Mouse (Mus musculus) midbrain, embryonic 10.5 days (tissue): Measurements from ENCODE around the gene Gdf15. TPM values are rescaled to one million over a fixed set of nuclear protein-coding genes. Genes with fewer than 3 reads are reported as not detected.

Experiments
- DNase-seq: peaks from one replicate; pipeline ENCODE4 v3.0.0-alpha.2; 2017; ENCODE audit warnings: low spot score
- H3K27ac ChIP-seq: fragments of 300-500 bp; sonication (generic); replicated peaks from 2 replicates; pipeline ENCODE4 v1.5.1; 2016; ENCODE audit warnings: mild to moderate bottlenecking
- H3K27me3 ChIP-seq: fragments of 300-500 bp; sonication (generic); 2 replicates; pipeline ENCODE4 v1.6.1; 2016; ENCODE audit warnings: low read depth, mild to moderate bottlenecking; ENCODE audit not compliant: poor library complexity, severe bottlenecking
- H3K36me3 ChIP-seq: fragments of 300-500 bp; sonication (generic); 2 replicates; pipeline ENCODE4 v1.6.1; 2016; ENCODE audit warnings: mild to moderate bottlenecking, moderate library complexity
- H3K4me1 ChIP-seq: fragments of 300-500 bp; sonication (generic); 2 replicates; pipeline ENCODE4 v1.6.1; 2016
- H3K4me3 ChIP-seq: fragments of 300-500 bp; sonication (generic); 2 replicates; pipeline ENCODE4 v1.5.1; 2016; ENCODE audit warnings: mild to moderate bottlenecking, moderate library complexity
- H3K9me3 ChIP-seq: fragments of 300-500 bp; sonication (generic); replicated peaks from 2 replicates; pipeline ENCODE4 v1.6.1; 2016; ENCODE audit warnings: mild to moderate bottlenecking
- WGBS: fragments of 180-500 bp; shearing (Covaris S2); methylation state at CpG from one replicate; pipeline ENCODE4 v1.1.7; 2016; 5-methylcytosine and 5-hydroxymethylcytosine counted together
- polyA plus RNA-seq: library from polyadenylated mRNA; unstranded; fragments of >200 nt; fragmentation: Nextera tagmentation; extraction: Ambion mirVana; gene quantifications from 2 replicates; pipeline ENCODE4 v1.2.1, GENCODE M21; 2016

The Gdf15 gene
- polyA plus RNA-seq, 1 experiment from 2014 or later = not detected

DNA sequence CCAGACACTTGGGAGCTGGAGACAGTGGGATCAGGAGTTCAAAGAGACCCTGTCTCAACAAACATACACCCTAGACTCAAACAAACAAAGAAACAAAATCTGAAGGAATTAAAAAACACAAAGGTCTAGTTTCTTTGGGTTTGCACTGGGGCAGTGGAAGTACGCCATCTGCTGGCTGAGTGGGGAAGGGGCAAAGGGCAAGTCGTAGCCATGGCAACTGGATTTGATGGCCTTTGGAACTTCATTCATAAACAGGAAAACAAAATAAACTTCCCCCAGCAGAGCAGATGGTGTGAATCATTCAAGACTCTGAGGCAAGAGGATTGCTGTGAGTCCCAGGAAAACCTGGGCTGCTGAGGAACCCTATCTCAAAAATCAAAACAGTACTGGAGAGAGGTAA, 21.0 kb upstream of the Gdf15 start:
- peak overlapping the region; percentile 53; the same call in 1 of the 2 replicates for H3K27ac ChIP-seq
- no peaks in the 10 kb centered on the region for H3K9me3 ChIP-seq
- H3K36me3 ChIP-seq = peaks cover 67% of the 10 kb centered on the region
- H3K27me3 ChIP-seq = no peaks in the 10 kb centered on the region
- peaks cover 65% of the 10 kb centered on the region for H3K4me1 ChIP-seq
- WGBS = 59% methylated on average over 2 of the region's 2 CpGs
- H3K4me3 ChIP-seq = no peak overlapping the region
- peak; percentile 57 for DNase-seq

GRCm38 (mm10) chr8:70650351-70650750, 18.1 kb upstream of the Gdf15 start:
- Histone ChIP-seq H3K27ac (peak overlapping the region; percentile 38; the same call in 1 of the 2 replicates), H3K36me3 (peaks cover 59% of the 10 kb centered on the region), H3K4me1 (peaks cover 63% of the 10 kb centered on the region), H3K4me3 (no peak overlapping the region), H3K9me3 (no peaks in the 10 kb centered on the region), H3K27me3 (no peaks in the 10 kb centered on the region; the same call in 1 of the 2 replicates)
- DNase-seq = no peak
- WGBS = 94% methylated on average over 17 of the region's 17 CpGs

- Histone ChIP-seq H3K4me3 (no peak overlapping the region), H3K27ac (no peak overlapping the region; the same call in 1 of the 2 replicates), H3K27me3 (no peaks in the 10 kb centered on the region; the same call in 1 of the 2 replicates), H3K36me3 (peaks cover 52% of the 10 kb centered on the region), H3K9me3 (no peaks in the 10 kb centered on the region), H3K4me1 (peaks cover 54% of the 10 kb centered on the region)
- DNase-seq = no peak
- WGBS = 90% methylated on average over 4 of the region's 4 CpGs
Observed at GRCm38 (mm10) chr8:70649324-70649723, 17.1 kb upstream of the Gdf15 start.

GRCm38 (mm10) chr8:70648921-70649320, 16.7 kb upstream of the Gdf15 start:
- Histone ChIP-seq H3K36me3 (peaks cover 52% of the 10 kb centered on the region), H3K27me3 (no peaks in the 10 kb centered on the region; the same call in 1 of the 2 replicates), H3K27ac (peak overlapping the region; percentile 34; the same call in 1 of the 2 replicates), H3K4me3 (no peak overlapping the region), H3K4me1 (peaks cover 50% of the 10 kb centered on the region), H3K9me3 (no peaks in the 10 kb centered on the region)
- no peak for DNase-seq
- WGBS = 71% methylated on average over 3 of the region's 3 CpGs

- Histone ChIP-seq H3K4me1 (peaks cover 45% of the 10 kb centered on the region), H3K36me3 (peaks cover 48% of the 10 kb centered on the region), H3K27me3 (no peaks in the 10 kb centered on the region; the same call in 1 of the 2 replicates), H3K9me3 (no peaks in the 10 kb centered on the region), H3K27ac (peak overlapping the region; percentile 75), H3K4me3 (no peak overlapping the region)
- WGBS = 35% methylated on average over 1 of the region's 1 CpGs
- DNase-seq = no peak
Observed at GRCm38 (mm10) chr8:70648164-70648442, 15.8 kb upstream of the Gdf15 start.

GRCm38 (mm10) chr8:70647343-70648163, 15.3 kb upstream of the Gdf15 start:
- H3K4me3 ChIP-seq = 0 out of 2 replicates have a peak overlapping the region, but pooled peaks have one; percentile 9
- DNase-seq = no peak
- peaks cover 42% of the 10 kb centered on the region for H3K36me3 ChIP-seq
- H3K4me1 ChIP-seq = peaks cover 41% of the 10 kb centered on the region
- H3K9me3 ChIP-seq = no peaks in the 10 kb centered on the region
- H3K27ac ChIP-seq = peak overlapping the region; percentile 75
- H3K27me3 ChIP-seq = no peaks in the 10 kb centered on the region; the same call in 1 of the 2 replicates
- 60% methylated on average over 8 of the region's 8 CpGs for WGBS

- H3K27me3 ChIP-seq = no peaks in the 10 kb centered on the region; the same call in 1 of the 2 replicates
- DNase-seq = no peak
- H3K27ac ChIP-seq = peak overlapping the region; percentile 75
- no peak overlapping the region for H3K4me3 ChIP-seq
- peaks cover 34% of the 10 kb centered on the region for H3K36me3 ChIP-seq
- H3K9me3 ChIP-seq = no peaks in the 10 kb centered on the region
- peaks cover 38% of the 10 kb centered on the region for H3K4me1 ChIP-seq
Observed at GRCm38 (mm10) chr8:70646775-70647174, 14.5 kb upstream of the Gdf15 start.

DNA sequence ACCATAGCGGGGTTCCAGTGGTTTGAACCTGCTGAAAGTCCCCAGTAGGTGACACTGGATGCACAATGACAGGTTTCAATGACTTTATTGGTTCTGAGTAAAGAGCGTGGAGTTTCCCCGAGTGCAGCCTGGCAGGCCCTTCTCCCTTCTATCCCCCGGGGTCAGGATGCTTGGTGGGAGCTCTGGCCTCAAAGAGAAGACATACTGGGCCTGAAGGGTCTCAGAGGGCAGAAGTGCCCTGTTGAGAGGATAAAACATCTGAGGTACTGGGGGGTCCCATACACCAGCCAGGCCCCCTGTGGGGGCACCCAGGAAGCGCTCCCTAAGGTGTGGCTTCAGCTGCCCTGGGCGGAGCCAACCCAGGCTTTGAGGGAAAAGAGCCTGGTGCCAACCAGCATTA, 14.1 kb upstream of the Gdf15 start:
- Histone ChIP-seq H3K27me3 (no peaks in the 10 kb centered on the region; the same call in 1 of the 2 replicates), H3K9me3 (no peaks in the 10 kb centered on the region), H3K36me3 (peaks cover 30% of the 10 kb centered on the region), H3K4me3 (no peak overlapping the region), H3K4me1 (peaks cover 38% of the 10 kb centered on the region), H3K27ac (peak overlapping the region; percentile 59)
- WGBS = 82% methylated on average over 6 of the region's 6 CpGs
- no peak for DNase-seq

DNA sequence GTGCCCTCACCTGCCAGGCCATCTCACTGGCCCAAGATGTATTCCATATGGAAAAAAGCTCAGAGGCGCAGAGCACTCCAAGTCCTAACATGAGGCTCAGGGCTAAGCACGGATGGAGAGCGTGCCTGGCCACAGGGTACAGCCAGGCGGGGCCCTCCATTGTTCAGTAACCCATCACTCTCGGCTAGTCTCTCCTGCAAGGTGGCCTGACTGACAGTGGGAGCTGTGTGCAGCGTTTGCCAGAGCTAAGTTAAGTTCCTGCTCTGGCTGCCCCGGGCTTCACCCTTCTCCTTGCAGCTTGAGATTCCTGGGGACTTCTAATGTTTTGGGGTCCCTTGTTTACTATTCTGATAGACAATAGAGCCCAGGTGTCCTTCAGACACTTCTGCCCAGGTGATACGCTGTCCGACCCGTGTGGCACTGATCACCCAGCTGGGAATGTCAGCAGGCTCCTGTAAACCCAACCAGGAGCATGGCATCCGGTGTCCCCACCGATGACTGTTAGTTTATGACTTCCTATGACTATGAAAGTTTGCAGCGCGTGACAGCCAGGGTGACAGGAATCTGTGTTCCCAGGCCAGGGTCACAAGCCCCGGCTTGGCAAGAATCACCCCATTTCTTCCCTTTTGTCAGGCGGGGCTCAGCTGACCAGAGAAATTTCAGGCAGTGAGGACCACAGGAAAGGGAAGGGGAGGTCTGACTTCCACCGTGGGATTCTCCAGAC, 13.4 kb upstream of the Gdf15 start:
- H3K4me3 ChIP-seq = no peak overlapping the region
- 65% methylated on average over 17 of the region's 17 CpGs for WGBS
- no peak for DNase-seq
- peaks cover 23% of the 10 kb centered on the region for H3K36me3 ChIP-seq
- peaks cover 38% of the 10 kb centered on the region for H3K4me1 ChIP-seq
- H3K27me3 ChIP-seq = no peaks in the 10 kb centered on the region; the same call in 1 of the 2 replicates
- peak overlapping the region; percentile 59 for H3K27ac ChIP-seq
- no peaks in the 10 kb centered on the region for H3K9me3 ChIP-seq

DNA sequence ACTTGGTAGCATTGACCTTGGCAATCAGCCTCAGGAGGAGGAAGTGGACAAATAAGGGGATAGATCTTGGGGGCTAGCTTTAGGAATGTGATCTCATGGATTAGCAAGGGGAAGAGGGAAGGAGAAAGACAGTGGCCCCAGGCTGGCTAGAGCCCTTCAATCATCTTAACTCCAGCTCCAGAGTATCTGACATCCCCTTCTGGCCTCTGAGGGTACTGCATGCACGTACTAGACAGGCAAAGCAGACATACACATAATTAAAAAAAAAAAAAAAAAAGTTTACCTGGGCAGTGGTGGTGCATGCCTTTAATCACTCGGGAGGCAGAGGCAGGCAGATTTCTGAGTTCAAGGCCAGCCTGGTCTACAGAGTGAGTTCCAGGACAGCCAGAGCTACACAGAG, 11.8 kb upstream of the Gdf15 start:
- Histone ChIP-seq H3K36me3 (peaks cover 7% of the 10 kb centered on the region), H3K9me3 (no peaks in the 10 kb centered on the region), H3K4me3 (no peak overlapping the region), H3K4me1 (peaks cover 33% of the 10 kb centered on the region), H3K27ac (no peak overlapping the region), H3K27me3 (no peaks in the 10 kb centered on the region; the same call in 1 of the 2 replicates)
- 79% methylated on average over 2 of the region's 2 CpGs for WGBS
- no peak for DNase-seq

DNA sequence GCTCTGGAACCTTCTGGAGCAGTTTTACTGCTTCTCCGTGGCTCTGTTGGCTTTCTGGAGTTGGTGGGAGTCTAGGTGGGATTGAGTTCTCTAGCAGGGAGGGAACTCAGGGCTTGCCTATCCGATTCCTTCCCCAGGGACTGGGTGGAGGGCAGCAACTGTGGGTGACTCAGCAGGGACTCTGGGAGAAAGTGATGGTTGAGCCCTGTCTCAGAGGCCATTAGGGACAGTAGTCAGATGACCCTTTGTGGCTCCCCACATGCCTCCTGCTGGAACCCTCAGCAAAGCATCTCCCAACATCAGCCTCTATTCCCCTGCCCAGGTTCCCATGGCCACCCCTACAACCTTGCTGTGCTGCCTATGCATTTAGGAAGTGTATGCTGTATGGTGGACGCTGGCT, 10.8 kb upstream of the Gdf15 start:
- Histone ChIP-seq H3K4me3 (no peak overlapping the region), H3K27ac (no peak overlapping the region; the same call in 1 of the 2 replicates), H3K36me3 (no peaks in the 10 kb centered on the region), H3K9me3 (no peaks in the 10 kb centered on the region), H3K27me3 (no peaks in the 10 kb centered on the region; the same call in 1 of the 2 replicates), H3K4me1 (peaks cover 26% of the 10 kb centered on the region)
- WGBS = 72% methylated on average over 3 of the region's 3 CpGs
- DNase-seq = no peak

- Histone ChIP-seq H3K4me1 (peaks cover 16% of the 10 kb centered on the region), H3K27ac (no peak overlapping the region; the same call in 1 of the 2 replicates), H3K27me3 (0 out of 2 replicates have a peak, but pooled peaks cover 10% of the 10 kb centered on the region), H3K4me3 (no peak overlapping the region), H3K9me3 (no peaks in the 10 kb centered on the region), H3K36me3 (no peaks in the 10 kb centered on the region)
- 83% methylated on average over 9 of the region's 9 CpGs for WGBS
- DNase-seq = no peak
Observed at GRCm38 (mm10) chr8:70638752-70639151, 6.5 kb upstream of the Gdf15 start.

- H3K27ac ChIP-seq = peak overlapping the region; percentile 5; the same call in 1 of the 2 replicates
- H3K4me1 ChIP-seq = peaks cover 23% of the 10 kb centered on the region
Observed at GRCm38 (mm10) chr8:70636838-70637237, 4.6 kb upstream of the Gdf15 start.

More at GRCm38 (mm10) chr8:70636838-70637237, 4.6 kb upstream of the Gdf15 start:
- Histone ChIP-seq H3K4me3 (no peak overlapping the region), H3K27me3 (peaks cover 29% of the 10 kb centered on the region), H3K36me3 (no peaks in the 10 kb centered on the region), H3K9me3 (no peaks in the 10 kb centered on the region)
- no peak for DNase-seq
- WGBS = 65% methylated on average over 8 of the region's 8 CpGs
